In the genomic region with DNA sequence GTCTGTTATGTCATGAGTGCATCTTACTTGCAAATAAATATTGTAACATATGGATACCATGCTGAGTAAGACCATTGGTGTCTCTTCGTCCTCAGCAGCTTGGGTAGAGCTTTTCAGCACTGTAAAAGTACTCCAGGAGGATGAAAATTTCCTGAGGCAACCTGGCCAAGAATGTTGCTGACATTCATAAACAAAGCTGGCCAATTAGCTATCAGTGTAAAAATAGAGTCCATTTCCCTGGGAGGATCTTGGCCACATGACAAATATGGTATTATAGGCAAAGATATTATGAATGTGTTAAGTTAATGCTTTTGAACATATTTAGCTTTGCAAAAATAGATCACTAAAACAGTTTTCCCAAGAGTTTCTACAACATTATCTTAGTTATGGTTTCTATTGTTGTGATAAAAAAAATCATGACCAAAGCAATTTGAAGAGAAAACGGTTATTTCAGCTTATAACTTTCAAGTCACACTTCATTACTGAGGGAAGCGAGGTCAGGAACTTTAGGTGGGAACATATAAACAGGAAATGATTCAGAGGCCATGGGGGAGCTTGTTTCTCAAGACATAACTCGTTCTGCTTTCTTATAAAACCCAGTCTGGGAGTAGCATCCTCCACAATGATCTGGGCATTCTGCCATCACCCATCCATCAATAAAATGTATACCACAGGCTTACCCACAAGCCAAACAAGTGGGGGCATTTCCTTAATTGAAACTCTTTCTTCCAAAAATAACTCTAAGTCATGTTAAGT, we compare ENCODE assay signal across 16 mouse cellular contexts.
A peak's percentile ranks its signal among the peaks of the same experiment; 100 is the strongest.
DNase-seq lines count a peak whose midpoint lies in the region; ATAC-seq and TF ChIP-seq lines count a peak whose summit lies in the region.
"Had no signal": no experiment of that assay in that cellular context is flagged by ENCODE, and none has a peak within 500 bp of the region (broad histone marks: within the 10 kb centered on the region; RNA-seq: fewer than 3 reads in every experiment).

No protein-coding gene starts in this region.

- TF ChIP-seq POLR2A in myocyte (IDR thresholded peaks at IDR 0.05; ENCODE audit: insufficient read length, low read depth) = no peak

- H3K36me3 ChIP-seq in liver, postnatal 0 days (replicated peaks; ENCODE audit: insufficient read depth, low read length) = no peaks in the 10 kb centered on the region
- no peaks in the 10 kb centered on the region for H3K36me3 ChIP-seq in myocyte (ENCODE audit: control insufficient read depth, insufficient read depth)
- H3K36me3 ChIP-seq: forebrain, embryonic 15.5 days; heart, embryonic 15.5 days; midbrain, embryonic 13.5 days had no signal

- DNase-seq in adrenal gland, postnatal 14 days = peak; percentile 23
- no peak for DNase-seq in adrenal gland, postnatal 4 days (ENCODE audit: low spot score in 2 of 2)
- DNase-seq in ovary, postnatal 14 days (ENCODE audit: low spot score) = peak; percentile 1
- no peak for DNase-seq in ovary, adult 18-20 months (ENCODE audit: low spot score)
- no peak for DNase-seq in liver, postnatal 0 days
- no peak for DNase-seq in spleen, adult 18-20 months
- no peak for DNase-seq in left cerebral cortex, postnatal 14 days (ENCODE audit: low spot score in 2 of 2)
- DNase-seq: B cell, adult 2 months; cerebellum, adult 18-20 months; gastrocnemius, postnatal 14 days; left cerebral cortex, postnatal 4 days; thymus, postnatal 4 days had no signal

- intact Hi-C loops in left cerebral cortex, postnatal 14 days (cut with DNase I) = no loop called here

- no peak overlapping the region for H3ac ChIP-seq in myocyte (ENCODE audit: control insufficient read depth, insufficient read length)

- no peak overlapping the region for H3K9ac ChIP-seq in liver, postnatal 0 days (replicated peaks)
- H3K9ac ChIP-seq: forebrain, embryonic 15.5 days; heart, embryonic 15.5 days; midbrain, embryonic 13.5 days had no signal

- TF ChIP-seq EP300 in liver, postnatal 0 days (IDR thresholded peaks at IDR 0.05; ENCODE audit: low read depth) = no peak

- no peak overlapping the region for H3K4me3 ChIP-seq in liver, postnatal 0 days (ENCODE audit: low read depth, low read length)
- H3K4me3 ChIP-seq in myocyte = no peak overlapping the region
- H3K4me3 ChIP-seq: forebrain, embryonic 15.5 days; heart, embryonic 15.5 days; midbrain, embryonic 13.5 days had no signal

- no peaks in the 10 kb centered on the region for H3K9me3 ChIP-seq in liver, postnatal 0 days (ENCODE audit: low read length)
- H3K9me3 ChIP-seq: forebrain, embryonic 15.5 days; heart, embryonic 15.5 days; midbrain, embryonic 13.5 days had no signal

- H3K4me2 ChIP-seq in liver, postnatal 0 days (ENCODE audit: low read depth, low read length) = no peak overlapping the region
- H3K4me2 ChIP-seq in myocyte (ENCODE audit: low read depth) = peak overlapping the region; percentile 32
- H3K4me2 ChIP-seq: forebrain, embryonic 15.5 days; heart, embryonic 15.5 days; midbrain, embryonic 13.5 days had no signal

- no peaks in the 10 kb centered on the region for H3K79me2 ChIP-seq in myocyte (ENCODE audit: control insufficient read depth, insufficient read depth)

- H3K27ac ChIP-seq in liver, postnatal 0 days (ENCODE audit: low read depth) = no peak overlapping the region
- H3K27ac ChIP-seq: forebrain, embryonic 15.5 days; heart, embryonic 15.5 days; midbrain, embryonic 13.5 days had no signal

- 25% methylated on average over 4 of the region's 4 CpGs for WGBS in liver, postnatal 0 days (ENCODE audit: insufficient replicate concordance)

- TF ChIP-seq CTCF in liver, postnatal 0 days (IDR thresholded peaks at IDR 0.05; ENCODE audit: low read depth) = no peak

- H3K4me1 ChIP-seq in liver, postnatal 0 days (ENCODE audit: insufficient read depth) = no peaks in the 10 kb centered on the region
- H3K4me1 ChIP-seq: forebrain, embryonic 15.5 days; heart, embryonic 15.5 days; midbrain, embryonic 13.5 days had no signal

- H3K27me3 ChIP-seq in liver, postnatal 0 days (ENCODE audit: insufficient read depth, low read length) = no peaks in the 10 kb centered on the region
- H3K27me3 ChIP-seq in myocyte (ENCODE audit: control insufficient read depth, insufficient read depth, insufficient read length) = no peaks in the 10 kb centered on the region
- H3K27me3 ChIP-seq: forebrain, embryonic 15.5 days; heart, embryonic 15.5 days; midbrain, embryonic 13.5 days had no signal

- ATAC-seq in liver, postnatal 0 days = peak; percentile 47
- ATAC-seq: forebrain, embryonic 15.5 days; midbrain, embryonic 13.5 days had no signal

TF ChIP-seq in myocyte, 11 proteins besides CTCF, POLR2A, EP300 and RAD21:
- TF ChIP-seq USF1 (IDR thresholded peaks at IDR 0.05; ENCODE audit: low read depth) = no peak
- TF ChIP-seq CEBPB (IDR thresholded peaks at IDR 0.05; ENCODE audit: insufficient read depth, poor library complexity, severe bottlenecking) = 0 out of 2 replicates have a peak, but pooled peaks have one; percentile 22
TF ChIP-seq in myocyte: peak in this region for 1.

Comparison
In these comparisons a context has a peak if more than half of its experiments do, and no peak if none do; other contexts are left out.
1. DNase-seq: peak in adrenal gland, postnatal 14 days (single experiment) and ovary, postnatal 14 days (single experiment); none in adrenal gland, postnatal 4 days (0 of 2), ovary, adult 18-20 months (single experiment), liver, postnatal 0 days (single experiment), spleen, adult 18-20 months (0 of 2) and left cerebral cortex, postnatal 14 days (0 of 2).